Mouse (Mus musculus): ENCODE data around the gene Fitm2.
A peak's percentile ranks its signal among the peaks of the same experiment; 100 is the strongest.

The Fitm2 gene

DNA sequence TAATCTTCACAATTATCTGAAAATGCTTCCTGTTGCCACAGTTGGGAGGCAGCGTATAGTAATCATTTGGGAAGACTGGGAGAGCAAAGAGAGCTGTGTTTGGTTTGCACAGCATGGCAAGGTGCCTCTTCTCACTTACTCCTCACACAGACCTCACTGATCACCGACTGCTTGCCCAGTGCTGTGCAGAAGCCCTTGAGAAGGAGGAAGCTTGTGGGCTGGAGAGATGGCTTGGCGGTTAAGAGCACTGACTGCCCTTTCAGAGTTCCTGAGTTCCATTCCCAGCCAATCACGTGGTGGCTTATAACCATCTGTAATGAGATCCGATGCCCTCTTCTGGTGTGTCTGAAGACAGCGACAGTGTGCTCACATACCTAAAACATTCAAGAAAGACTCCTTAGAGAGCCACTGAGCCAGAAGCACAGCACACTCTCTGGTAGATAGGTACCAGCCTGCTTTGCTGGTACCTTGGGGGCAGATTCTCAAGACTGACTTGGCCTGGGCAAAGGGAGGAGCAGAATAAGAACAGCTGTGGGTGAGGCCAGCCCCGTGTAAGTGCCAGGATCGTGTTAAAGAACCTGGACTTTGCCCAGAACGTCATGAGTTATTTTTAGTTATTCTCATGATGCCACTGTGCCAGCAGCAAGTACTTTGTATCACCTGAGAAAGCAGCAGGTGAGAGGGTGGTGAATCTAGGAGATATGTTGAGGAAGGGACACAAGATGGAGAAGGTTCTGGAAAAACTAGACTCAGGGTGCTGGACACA lies 49.4 kb downstream of the Fitm2 start:
- DNase-seq (ENCODE audit: low spot score in 2 of 2), result no peak

DNA sequence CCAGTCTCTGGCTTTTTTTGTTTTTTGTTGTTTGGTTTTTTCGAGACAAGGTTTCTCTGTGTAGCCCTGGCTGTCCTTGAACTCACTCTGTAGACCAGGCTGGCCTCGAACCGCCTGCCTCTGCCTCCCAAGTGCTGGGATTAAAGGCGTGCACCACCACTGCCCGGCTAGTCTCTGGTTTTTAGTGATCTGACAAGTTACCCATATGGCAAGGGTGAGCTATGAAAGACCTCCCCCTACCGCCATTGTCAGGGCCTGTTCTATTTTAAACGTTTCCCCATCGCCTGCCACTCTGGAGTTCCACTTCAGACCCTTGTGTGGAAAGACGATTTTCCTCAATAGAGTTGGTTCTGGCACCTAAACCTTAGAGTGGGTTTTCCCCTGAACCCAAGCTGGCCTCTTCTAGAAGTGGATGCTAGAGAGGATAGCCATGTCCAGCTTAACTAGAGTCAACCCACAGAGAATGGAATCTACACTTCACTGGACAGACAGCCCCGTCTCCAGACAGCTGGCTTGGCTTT lies 52.0 kb downstream of the Fitm2 start:
- DNase-seq (ENCODE audit: low spot score in 2 of 2), result no peak

DNA sequence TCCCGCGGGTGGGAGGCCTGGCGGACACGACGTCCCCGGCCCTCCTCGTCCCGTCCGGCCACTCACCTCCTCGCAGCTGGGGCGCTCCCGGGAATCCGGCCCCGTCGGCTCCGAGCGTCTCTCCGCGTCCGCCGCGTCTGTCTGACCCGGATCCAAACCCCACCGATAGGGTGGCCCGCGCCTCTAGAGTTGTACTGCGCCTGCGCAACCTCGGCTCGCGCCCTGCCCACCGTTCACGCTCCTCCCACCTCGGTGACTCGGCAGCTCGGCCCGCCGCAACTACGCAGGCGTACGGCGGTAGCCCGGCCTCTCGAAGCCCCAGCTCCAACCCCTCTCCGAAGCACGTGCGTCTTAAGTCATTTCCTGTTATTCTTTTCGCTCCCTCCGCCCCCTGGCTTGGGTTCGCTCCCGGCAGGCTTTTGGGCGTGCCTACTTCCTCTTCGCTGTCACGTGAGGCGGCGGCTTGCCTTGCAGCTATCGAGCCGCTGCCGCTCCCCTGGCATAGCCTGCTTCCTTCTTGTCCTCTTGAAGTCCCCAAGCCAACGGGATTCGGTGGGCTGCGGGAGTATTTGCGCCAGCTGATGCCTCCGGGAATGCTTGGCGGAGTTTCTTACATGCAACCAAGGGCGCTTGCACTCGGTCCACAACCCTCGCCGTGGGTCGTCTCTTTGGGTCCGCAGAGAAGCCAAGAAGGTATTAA lies 52.9 kb downstream of the Fitm2 start:
- peak; percentile 99 for DNase-seq (ENCODE audit: low spot score in 2 of 2)

DNA sequence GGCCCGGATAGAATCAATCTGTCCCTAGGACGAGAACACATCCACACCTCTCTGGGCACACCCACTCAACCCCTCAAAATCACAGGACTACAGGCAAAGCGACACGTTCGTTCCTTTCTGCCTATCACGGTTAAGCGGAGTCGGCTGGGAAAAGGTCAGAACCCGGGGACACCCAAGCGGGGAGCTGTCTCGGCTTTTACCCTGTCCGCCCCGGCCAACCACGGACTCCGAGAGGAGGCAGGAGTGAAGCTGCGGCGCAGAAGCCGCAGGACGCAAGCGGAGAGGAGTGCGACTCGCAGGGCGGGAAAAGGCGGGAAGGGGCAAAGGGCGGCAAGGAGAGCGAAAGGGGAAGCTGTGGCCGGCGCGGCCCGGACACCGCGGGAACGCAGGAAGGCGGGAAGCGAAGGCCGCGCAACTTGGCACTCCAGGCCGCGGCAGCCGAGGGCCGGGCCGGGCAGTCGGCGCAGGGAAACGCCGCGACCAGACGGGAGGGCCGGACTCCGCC lies 53.5 kb downstream of the Fitm2 start:
- no peak for DNase-seq (ENCODE audit: low spot score in 2 of 2)

DNA sequence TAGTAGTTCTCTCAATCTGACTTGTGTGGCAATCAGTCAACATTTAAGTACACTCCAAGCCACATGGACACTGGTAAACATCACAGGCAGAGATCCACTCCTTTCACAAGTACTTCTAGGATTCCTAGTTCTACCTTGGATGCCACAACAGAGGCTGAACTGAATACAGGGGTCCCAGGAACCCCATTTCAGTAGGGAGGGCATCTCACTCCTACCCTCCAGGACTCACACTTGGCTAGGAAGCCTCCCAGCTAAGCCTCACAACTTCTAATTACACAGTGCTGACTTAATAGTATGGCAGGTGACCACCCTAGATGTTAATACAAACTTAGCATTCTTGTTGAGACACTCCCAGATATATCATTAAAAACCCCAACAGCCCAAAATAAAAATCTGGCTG lies 54.6 kb downstream of the Fitm2 start:
- no peak for DNase-seq (ENCODE audit: low spot score in 2 of 2)

DNA sequence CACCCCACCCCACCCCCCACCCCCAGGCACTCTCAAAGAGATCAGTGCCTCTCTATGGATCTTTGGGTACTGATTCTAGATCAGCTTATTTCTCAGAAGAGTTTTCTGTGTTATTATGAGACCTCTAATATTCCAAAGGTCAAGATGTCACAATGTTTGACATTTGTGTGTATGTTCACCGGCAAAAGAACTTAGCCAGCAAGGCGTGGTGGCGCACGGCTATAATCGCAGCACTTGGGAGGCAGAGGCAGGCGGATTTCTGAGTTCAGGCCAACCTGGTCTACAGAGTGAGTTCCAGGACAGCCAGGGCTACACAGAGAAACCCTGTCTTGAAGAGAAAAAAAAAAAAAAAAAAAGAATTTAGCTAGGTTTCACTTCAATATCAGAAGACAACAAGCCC lies 55.4 kb downstream of the Fitm2 start:
- no peak for DNase-seq (ENCODE audit: low spot score in 2 of 2)
